Mouse (Mus musculus) liver, embryonic 11.5 days (tissue): ENCODE measurements at regions not wholly inside any gene's neighbourhood (a gene's known extent, or its start where the extent isn't known, plus 50 kb on each side); places are given as distances from the start of the nearest gene placed in this dataset.

Experiments
- ATAC-seq: fragments of 200-750 bp; cut with Nextera tagmentation; replicated peaks from 2 replicates; pipeline ENCODE4 v1.8.0; 2017; ENCODE audit warnings: moderate number of reproducible peaks, mild to moderate bottlenecking, moderate TSS enrichment, moderate library complexity; ENCODE audit not compliant: low FRiP score
- DNase-seq: peaks from one replicate; pipeline ENCODE4 v3.0.0-alpha.2; 2017; ENCODE audit warnings: low spot score
- H3K27ac ChIP-seq: fragments of 300-500 bp; sonication (generic); 2 replicates; pipeline ENCODE4 v1.5.1; 2014; ENCODE audit warnings: mild to moderate bottlenecking, low read depth, low read length, control low read depth
- H3K27me3 ChIP-seq: fragments of 300-500 bp; sonication (generic); replicated peaks from 2 replicates; pipeline ENCODE4 v1.6.1; 2014; ENCODE audit warnings: low read length, mixed read lengths; ENCODE audit not compliant: control insufficient read depth, insufficient read depth
- H3K36me3 ChIP-seq: fragments of 300-500 bp; sonication (generic); 2 replicates; pipeline ENCODE4 v1.6.1; 2014; ENCODE audit warnings: mild to moderate bottlenecking, low read length, moderate library complexity, mixed read lengths; ENCODE audit not compliant: control insufficient read depth, insufficient read depth
- H3K4me1 ChIP-seq: fragments of 300-500 bp; sonication (generic); replicated peaks from 2 replicates; pipeline ENCODE4 v1.6.1; 2014; ENCODE audit warnings: low read length, mixed read lengths; ENCODE audit not compliant: control insufficient read depth, insufficient read depth
- H3K4me2 ChIP-seq: fragments of 300-500 bp; sonication (generic); 2 replicates; pipeline ENCODE4 v1.6.1; 2014; ENCODE audit warnings: mild to moderate bottlenecking, control low read depth, moderate library complexity
- H3K4me3 ChIP-seq: fragments of 300-500 bp; sonication (generic); 2 replicates; pipeline ENCODE4 v1.5.1; 2014; ENCODE audit warnings: low read depth, low read length, control low read depth
- H3K9ac ChIP-seq: fragments of 300-500 bp; sonication (generic); 2 replicates; pipeline ENCODE4 v1.6.1; 2014; ENCODE audit warnings: low read depth, low read length, control low read depth
- H3K9me3 ChIP-seq: fragments of 300-500 bp; sonication (generic); 2 replicates; pipeline ENCODE4 v1.6.1; 2016; ENCODE audit warnings: low read length, inconsistent platforms, mixed read lengths; ENCODE audit not compliant: control insufficient read depth
- WGBS: fragments of 180-500 bp; shearing (Covaris S2); extraction: QIAGEN DNeasy Blood & Tissue Kit; methylation state at CpG from one replicate; pipeline ENCODE4 v1.1.7; 2014; 5-methylcytosine and 5-hydroxymethylcytosine counted together

- ATAC-seq (no peak), DNase-seq (no peak)
- Histone ChIP-seq H3K9ac (no peak overlapping the region), H3K4me1 (no peaks in the 10 kb centered on the region), H3K9me3 (no peaks in the 10 kb centered on the region), H3K27ac (no peak overlapping the region), H3K27me3 (no peaks in the 10 kb centered on the region), H3K4me2 (no peak overlapping the region), H3K4me3 (no peak overlapping the region), H3K36me3 (no peaks in the 10 kb centered on the region)
- WGBS, result 88% methylated on average over 1 of the region's 1 CpGs
Measured at GRCm38 (mm10) chr4:105945921-105946320, 156.3 kb downstream of the Gm12728 start.

DNA sequence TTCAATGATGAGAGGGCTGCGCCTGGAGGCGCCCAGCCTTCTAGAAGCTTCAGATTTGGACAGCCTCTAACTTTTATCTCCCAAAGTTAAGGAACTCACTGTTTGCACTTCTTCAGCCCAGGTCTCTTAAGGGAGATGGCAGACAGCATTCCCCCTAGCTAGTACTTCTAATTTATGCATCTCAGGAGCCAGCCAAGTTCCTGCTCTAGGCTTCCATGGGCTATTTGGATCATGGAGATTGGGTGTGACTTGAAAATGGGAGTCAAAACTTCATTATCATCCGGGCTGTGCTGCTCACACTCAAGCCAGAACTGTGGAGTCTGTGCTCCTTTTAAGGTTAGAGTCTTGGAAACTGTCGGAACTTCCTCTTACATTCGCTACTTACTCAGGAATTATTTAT is 158.7 kb downstream of the Gm12728 start:
- ATAC-seq, result no peak
- DNase-seq, result no peak
- H3K36me3 ChIP-seq, result no peaks in the 10 kb centered on the region
- no peak overlapping the region for H3K9ac ChIP-seq
- H3K27ac ChIP-seq, result no peak overlapping the region
- no peaks in the 10 kb centered on the region for H3K4me1 ChIP-seq
- 81% methylated on average over 5 of the region's 5 CpGs for WGBS
- no peak overlapping the region for H3K4me3 ChIP-seq
- H3K9me3 ChIP-seq, result no peaks in the 10 kb centered on the region
- no peak overlapping the region for H3K4me2 ChIP-seq
- H3K27me3 ChIP-seq, result no peaks in the 10 kb centered on the region

DNA sequence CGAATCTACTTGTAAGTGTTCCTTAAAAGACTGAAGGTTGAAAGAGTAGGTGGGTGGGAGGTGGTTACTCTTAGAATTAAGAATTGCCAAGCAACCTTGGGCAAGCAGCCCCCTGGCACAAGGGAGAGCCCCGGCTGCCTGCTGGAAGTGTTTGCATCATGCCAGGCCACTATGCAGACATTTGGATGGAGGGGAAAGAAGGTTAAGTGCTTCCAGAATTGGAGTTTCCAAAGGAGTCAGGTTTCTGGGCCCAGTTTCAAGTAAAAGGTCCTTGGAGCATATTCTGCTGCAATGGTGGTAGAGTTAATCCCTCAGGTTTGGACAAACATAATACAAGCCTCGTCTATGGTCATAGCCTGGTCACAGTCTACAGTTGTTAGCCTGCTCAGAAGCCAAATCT is 162.7 kb downstream of the Gm12728 start:
- Histone ChIP-seq H3K4me3 (no peak overlapping the region), H3K4me1 (no peaks in the 10 kb centered on the region), H3K9ac (no peak overlapping the region), H3K4me2 (no peak overlapping the region), H3K27me3 (no peaks in the 10 kb centered on the region), H3K36me3 (no peaks in the 10 kb centered on the region), H3K27ac (no peak overlapping the region), H3K9me3 (no peaks in the 10 kb centered on the region)
- DNase-seq (no peak), ATAC-seq (no peak)
- WGBS, result 77% methylated on average over 3 of the region's 3 CpGs

- 69% methylated on average over 2 of the region's 2 CpGs for WGBS
- Histone ChIP-seq H3K9me3 (no peaks in the 10 kb centered on the region), H3K27me3 (no peaks in the 10 kb centered on the region), H3K4me3 (no peak overlapping the region), H3K4me2 (no peak overlapping the region), H3K27ac (no peak overlapping the region), H3K9ac (no peak overlapping the region), H3K4me1 (no peaks in the 10 kb centered on the region), H3K36me3 (no peaks in the 10 kb centered on the region)
- ATAC-seq (no peak), DNase-seq (no peak)
Measured at GRCm38 (mm10) chr4:105956516-105956915, 166.8 kb downstream of the Gm12728 start.

GRCm38 (mm10) chr4:105958331-105958730 is 168.7 kb downstream of the Gm12728 start:
- no peaks in the 10 kb centered on the region for H3K36me3 ChIP-seq
- H3K9me3 ChIP-seq, result no peaks in the 10 kb centered on the region
- no peak overlapping the region for H3K4me2 ChIP-seq
- no peaks in the 10 kb centered on the region for H3K4me1 ChIP-seq
- no peak overlapping the region for H3K4me3 ChIP-seq
- no peak overlapping the region for H3K9ac ChIP-seq
- DNase-seq, result no peak
- no peak overlapping the region for H3K27ac ChIP-seq
- no peaks in the 10 kb centered on the region for H3K27me3 ChIP-seq
- no peak for ATAC-seq
- 70% methylated on average over 5 of the region's 5 CpGs for WGBS

GRCm38 (mm10) chr4:105961686-105962360 is 172.2 kb downstream of the Gm12728 start:
- Histone ChIP-seq H3K27me3 (no peaks in the 10 kb centered on the region), H3K9me3 (no peaks in the 10 kb centered on the region), H3K9ac (no peak overlapping the region), H3K4me2 (no peak overlapping the region), H3K4me3 (no peak overlapping the region), H3K27ac (no peak overlapping the region), H3K4me1 (no peaks in the 10 kb centered on the region), H3K36me3 (no peaks in the 10 kb centered on the region)
- ATAC-seq (no peak), DNase-seq (no peak)
- WGBS, result 68% methylated on average over 8 of the region's 8 CpGs

DNA sequence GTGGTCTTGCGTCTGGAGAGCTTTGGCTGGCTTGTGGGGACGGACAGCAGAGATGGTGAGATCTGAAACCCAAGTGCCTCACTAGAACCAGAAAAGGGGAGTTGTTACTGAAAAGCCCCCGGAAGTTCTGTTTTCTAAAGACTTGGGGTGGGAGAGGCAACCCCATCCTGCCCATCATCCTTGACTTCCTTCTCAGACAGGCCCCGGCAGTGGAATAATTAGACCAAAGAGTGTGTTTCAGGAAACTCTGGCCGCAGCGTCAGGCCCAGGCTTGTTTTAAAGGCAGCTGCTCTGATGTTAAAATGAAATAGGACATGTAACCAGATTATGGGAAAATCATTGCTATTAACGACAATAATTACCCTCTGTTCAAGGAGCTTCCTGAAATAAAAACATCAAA is 172.9 kb downstream of the Gm12728 start:
- H3K27me3 ChIP-seq, result no peaks in the 10 kb centered on the region
- H3K4me1 ChIP-seq, result no peaks in the 10 kb centered on the region
- no peak overlapping the region for H3K4me3 ChIP-seq
- 60% methylated on average over 7 of the region's 7 CpGs for WGBS
- H3K9me3 ChIP-seq, result no peaks in the 10 kb centered on the region
- H3K27ac ChIP-seq, result no peak overlapping the region
- H3K36me3 ChIP-seq, result no peaks in the 10 kb centered on the region
- DNase-seq (no peak), ATAC-seq (no peak)
- H3K9ac ChIP-seq, result no peak overlapping the region
- no peak overlapping the region for H3K4me2 ChIP-seq

DNA sequence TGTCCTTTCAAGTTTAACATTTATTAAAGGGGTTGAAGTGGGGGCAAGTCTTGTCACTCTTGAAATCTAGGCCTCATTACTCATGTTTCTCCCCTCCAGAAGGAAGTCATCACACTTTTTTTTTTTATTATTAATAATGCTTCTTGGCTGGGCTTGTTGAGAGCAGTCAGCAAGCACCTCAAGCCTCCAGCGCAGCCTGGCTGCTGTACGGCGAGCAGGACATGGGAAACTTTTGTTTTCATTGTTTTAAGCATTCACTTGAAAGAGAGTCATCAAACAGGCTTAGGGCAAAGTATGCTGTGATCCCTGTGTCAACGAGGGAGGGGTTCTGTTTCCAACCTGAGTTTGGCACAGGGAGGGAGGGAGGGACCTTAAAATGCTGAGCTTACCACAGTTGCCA is 178.7 kb downstream of the Gm12728 start:
- no peak overlapping the region for H3K4me3 ChIP-seq
- no peaks in the 10 kb centered on the region for H3K36me3 ChIP-seq
- WGBS, result 59% methylated on average over 4 of the region's 4 CpGs
- H3K9me3 ChIP-seq, result no peaks in the 10 kb centered on the region
- H3K27me3 ChIP-seq, result no peaks in the 10 kb centered on the region
- DNase-seq, result no peak
- no peak overlapping the region for H3K9ac ChIP-seq
- H3K4me1 ChIP-seq, result no peaks in the 10 kb centered on the region
- H3K27ac ChIP-seq, result no peak overlapping the region
- H3K4me2 ChIP-seq, result no peak overlapping the region
- no peak for ATAC-seq

GRCm38 (mm10) chr4:105969628-105970027 is 180.0 kb downstream of the Gm12728 start:
- DNase-seq (no peak), ATAC-seq (no peak)
- Histone ChIP-seq H3K9ac (no peak overlapping the region), H3K4me3 (no peak overlapping the region), H3K27ac (no peak overlapping the region), H3K4me2 (no peak overlapping the region), H3K36me3 (no peaks in the 10 kb centered on the region), H3K9me3 (no peaks in the 10 kb centered on the region), H3K27me3 (no peaks in the 10 kb centered on the region), H3K4me1 (no peaks in the 10 kb centered on the region)
- 51% methylated on average over 2 of the region's 2 CpGs for WGBS
